Mouse (Mus musculus) megakaryocyte-erythroid progenitor cell, adult 5-6 weeks (primary cell): Measurements from ENCODE around the gene Tnfrsf9. TPM values are rescaled to one million over a fixed set of nuclear protein-coding genes. Genes with fewer than 3 reads are reported as not detected.
"Not testable (repeated sequence)": the region's sequence is repeated elsewhere in the genome, so short reads cannot be mapped to it uniquely, and the experiment has no call there.

Source experiments
- ATAC-seq: replicated peaks from 2 replicates; pipeline ENCODE4 v1.8.0; 2016; ENCODE audit warnings: mild to moderate bottlenecking, inconsistent platforms; ENCODE audit not compliant: severe bottlenecking, poor library complexity, low FRiP score, low TSS enrichment
- total RNA-seq, 2 experiments: library from RNA; stranded (forward) in 1 of 2; stranded (reverse) in 1 of 2; fragments of 200-1000, 215-1000 nt in 1 of 2; fragments of >200 nt in 1 of 2; fragmentation: Nextera tagmentation in 1 of 2; gene quantifications; 2 replicates each; pipeline ENCODE4 v1.2.3; 2014 to 2017

The Tnfrsf9 gene
- total RNA-seq (2014; fragmentation: Nextera tagmentation), result 2.6 TPM in 1 of 2 replicates, not detected in the other
- 7.2 TPM in 1 of 2 replicates, not detected in the other for total RNA-seq (2017)

DNA sequence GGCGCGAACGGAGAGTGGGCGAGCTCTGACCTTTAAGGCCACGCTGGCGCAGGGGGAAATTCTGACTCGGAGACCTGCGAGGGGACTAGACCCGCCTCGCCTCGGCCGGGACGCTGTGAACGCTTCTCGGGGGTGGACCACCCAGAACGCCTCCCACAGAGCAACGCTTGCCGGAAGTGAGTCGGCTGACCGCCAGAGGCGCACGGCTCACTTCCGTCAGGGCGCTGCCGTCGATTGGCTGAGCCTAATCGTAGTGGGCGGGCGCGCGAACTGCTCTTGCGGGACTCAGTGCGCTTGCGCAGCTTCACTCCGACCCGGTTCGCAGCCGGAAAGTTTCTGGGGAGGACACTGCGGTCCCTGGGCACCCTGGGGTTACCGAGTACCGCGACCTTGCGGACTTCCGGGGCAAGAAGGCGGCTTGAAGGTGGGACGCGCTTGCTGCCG, at the start of gene Tnfrsf9, which contains the start of gene Park7:
Tnfrsf9 (plus strand) TSS at position 273 of the 444 bp plus-strand sequence.
Park7 (minus strand) TSS at position 148 of the 444 bp plus-strand sequence.
- ATAC-seq, result peak; percentile 90

DNA sequence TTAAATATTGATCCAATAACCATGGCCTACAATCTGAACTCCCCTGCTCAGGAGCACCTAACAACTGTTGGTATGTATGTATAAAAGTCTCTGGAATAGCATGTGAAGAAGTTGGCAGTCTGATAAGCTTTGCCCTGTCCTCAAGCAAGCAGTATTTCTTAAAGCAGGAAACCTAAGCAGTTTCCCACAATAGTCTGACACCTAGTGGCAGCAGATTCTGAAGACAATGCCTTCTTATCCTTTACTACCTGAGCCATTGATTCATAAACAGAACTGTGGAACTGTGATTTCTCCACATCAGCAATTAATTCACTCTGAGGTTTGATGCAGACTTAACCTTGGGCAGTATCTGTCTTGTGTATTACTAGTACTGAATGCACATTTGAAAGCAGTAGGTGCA, 49.0 kb upstream of the Tnfrsf9 start:
- ATAC-seq, result 0 out of 2 replicates have a peak, but pooled peaks have one; percentile 52

- no peak for ATAC-seq
Observed at GRCm38 (mm10) chr4:150866069-150866468, 48.3 kb upstream of the Tnfrsf9 start.

DNA sequence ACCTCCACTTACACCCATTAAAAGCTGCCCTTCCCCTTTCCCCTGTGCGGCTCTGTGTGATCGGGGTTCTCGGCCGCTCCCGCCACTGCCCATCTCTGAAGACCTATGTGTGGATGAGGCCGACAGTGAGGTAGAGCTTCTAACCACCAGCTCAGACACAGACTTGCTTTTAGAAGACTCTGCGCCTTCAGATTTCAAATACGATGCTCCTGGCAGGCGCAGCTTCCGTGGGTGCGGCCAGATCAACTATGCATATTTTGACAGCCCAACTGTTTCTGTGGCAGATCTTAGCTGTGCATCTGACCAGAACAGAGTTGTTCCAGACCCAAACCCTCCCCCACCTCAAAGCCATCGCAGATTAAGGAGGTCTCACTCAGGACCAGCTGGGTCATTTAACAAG, 47.9 kb upstream of the Tnfrsf9 start:
- no peak for ATAC-seq

- ATAC-seq, result no peak
Observed at GRCm38 (mm10) chr4:150868161-150868560, 46.2 kb upstream of the Tnfrsf9 start.

GRCm38 (mm10) chr4:150868859-150869258, 45.5 kb upstream of the Tnfrsf9 start:
- no peak for ATAC-seq

GRCm38 (mm10) chr4:150869276-150870197, 44.8 kb upstream of the Tnfrsf9 start:
- no peak for ATAC-seq

DNA sequence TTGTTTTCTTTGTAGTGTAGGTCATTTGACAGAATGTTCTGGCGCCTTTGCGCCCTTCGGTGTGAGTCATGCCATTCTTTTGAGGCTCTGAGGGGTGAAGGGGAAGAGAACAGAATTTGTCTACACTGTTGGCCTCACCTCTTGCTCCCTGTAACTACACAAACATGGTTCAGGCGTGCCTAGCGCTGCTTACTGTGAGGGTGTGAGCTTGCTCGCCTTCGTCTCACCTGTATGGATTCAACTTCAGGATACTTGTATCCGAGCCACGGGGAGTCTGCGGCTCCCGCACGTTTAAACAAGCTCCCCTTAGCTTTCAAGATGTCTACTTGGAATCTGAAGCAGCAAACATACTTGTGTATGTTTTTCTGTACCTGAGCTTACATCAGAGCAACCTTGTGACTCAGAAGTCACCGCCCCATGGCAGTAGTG, 43.4 kb upstream of the Tnfrsf9 start:
- no peak for ATAC-seq

GRCm38 (mm10) chr4:150871392-150872138, 42.8 kb upstream of the Tnfrsf9 start:
- no peak for ATAC-seq

DNA sequence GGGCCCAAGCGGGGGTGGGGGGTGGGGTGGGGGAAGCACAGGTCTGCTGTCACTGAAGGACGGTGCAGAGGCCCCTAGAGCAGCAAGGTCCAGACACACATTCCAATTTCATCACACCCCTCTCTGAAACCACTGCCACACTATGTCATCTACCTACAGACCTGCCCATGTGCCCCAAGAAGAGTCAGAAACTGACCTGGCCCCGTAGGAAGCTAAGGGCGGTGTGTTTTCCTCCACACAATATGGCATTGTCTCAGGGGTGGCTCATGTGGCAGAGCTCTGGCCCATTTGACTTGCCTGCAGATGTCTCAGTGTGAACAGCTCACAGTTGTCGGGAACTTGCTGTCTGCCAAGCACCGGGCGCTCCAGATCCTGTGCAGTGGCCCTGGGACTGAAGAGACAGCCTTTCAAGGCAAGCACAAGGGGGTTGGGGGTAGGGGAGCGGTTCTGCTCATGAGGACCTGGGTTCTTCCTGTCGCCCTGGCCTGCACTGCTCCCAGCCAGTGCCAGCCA, 42.2 kb upstream of the Tnfrsf9 start:
- no peak for ATAC-seq

GRCm38 (mm10) chr4:150872681-150873080, 41.7 kb upstream of the Tnfrsf9 start:
- no peak for ATAC-seq

DNA sequence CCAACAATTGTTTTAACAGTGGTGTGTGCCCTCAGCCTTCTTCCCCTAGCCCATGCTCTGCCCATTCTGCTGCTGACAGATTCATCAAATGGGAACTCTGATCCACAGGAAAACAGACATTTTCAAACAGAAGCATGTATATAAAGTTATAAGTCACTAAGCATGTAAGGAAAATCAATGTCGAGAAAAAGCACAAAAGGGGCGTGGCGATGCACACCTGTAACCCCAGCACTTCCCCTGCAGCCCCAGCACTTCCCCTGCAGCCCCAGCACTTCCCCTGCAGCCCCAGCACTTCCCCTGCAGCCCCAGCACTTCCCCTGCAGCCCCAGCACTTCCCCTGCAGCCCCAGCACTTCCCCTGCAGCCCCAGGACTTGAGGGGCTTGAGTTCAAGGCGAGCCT, 39.9 kb upstream of the Tnfrsf9 start:
- not testable (repeated sequence) for ATAC-seq

DNA sequence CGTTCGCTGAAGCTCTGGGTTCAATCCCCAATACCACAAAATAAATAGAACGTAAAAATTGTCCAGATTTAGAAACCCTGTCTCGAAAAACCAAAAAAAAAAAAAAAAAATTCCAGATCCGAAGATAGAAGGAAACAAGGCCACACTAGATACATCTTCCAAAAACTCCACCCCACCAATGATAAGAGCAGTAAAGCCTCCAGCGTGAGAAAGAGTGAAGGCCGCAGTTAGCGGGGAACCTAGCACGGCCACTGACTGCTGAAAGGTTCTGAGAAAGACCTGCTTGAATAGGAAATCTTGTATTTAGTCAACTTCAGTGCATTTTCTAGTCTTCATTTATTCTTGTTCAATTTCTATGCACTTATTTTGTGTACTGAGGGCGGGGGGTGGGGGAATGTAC, 39.0 kb upstream of the Tnfrsf9 start:
- ATAC-seq, result no peak

- ATAC-seq, result no peak
Observed at GRCm38 (mm10) chr4:150879631-150880030, 34.7 kb upstream of the Tnfrsf9 start.

DNA sequence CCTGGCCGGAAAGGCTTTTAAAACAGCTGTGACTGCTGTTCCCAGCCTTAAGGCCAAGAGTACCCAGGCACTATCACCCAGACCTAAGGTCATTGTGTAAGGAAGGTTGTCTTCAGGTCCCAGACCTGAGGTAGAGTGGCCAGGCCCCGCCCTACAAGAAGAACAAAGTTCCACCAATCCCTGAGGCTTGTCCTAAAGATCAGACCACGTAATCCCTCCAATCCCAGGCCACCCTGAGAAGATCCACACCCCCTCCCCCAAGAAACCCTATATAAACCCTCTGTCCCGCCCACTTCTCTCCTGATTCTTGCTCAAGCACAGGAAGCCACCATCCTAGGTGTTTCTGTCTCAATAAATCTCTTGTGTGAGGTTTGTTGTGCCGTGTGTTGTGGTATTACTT, 34.0 kb upstream of the Tnfrsf9 start:
- no peak for ATAC-seq

DNA sequence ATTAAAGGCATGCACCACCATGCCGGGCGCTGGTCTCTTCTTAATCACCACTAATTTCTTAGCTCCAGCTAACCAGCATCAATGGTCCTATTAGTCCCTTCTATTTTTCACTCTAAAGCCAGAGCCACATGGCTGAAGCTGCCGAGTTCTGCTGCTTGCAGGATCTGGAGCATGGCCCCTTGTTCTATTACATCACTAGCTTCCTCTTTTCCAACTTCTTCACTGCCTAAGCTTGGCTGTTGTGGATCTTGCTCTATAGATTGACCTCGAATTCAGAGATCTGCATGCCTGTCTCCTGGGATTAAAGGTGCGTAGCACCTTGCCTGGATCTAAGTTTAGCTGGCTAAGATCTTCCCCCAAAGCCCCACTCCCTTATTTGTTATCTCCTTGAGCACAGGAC, 31.7 kb upstream of the Tnfrsf9 start:
- no peak for ATAC-seq

GRCm38 (mm10) chr4:150887903-150888302, 26.5 kb upstream of the Tnfrsf9 start:
- ATAC-seq, result no peak

- no peak for ATAC-seq
Observed at GRCm38 (mm10) chr4:150888492-150888891, 25.9 kb upstream of the Tnfrsf9 start.

- ATAC-seq, result no peak
Observed at GRCm38 (mm10) chr4:150889273-150889954, 24.9 kb upstream of the Tnfrsf9 start.
